Mouse (Mus musculus) ES-E14 (cell line): ENCODE measurements at regions not wholly inside any gene's neighbourhood (a gene's known extent, or its start where the extent isn't known, plus 50 kb on each side); places are given as distances from the start of the nearest gene placed in this dataset.

ENCODE experiments used
- CHD2 ChIP-seq: IDR thresholded peaks from 2 replicates; pipeline ENCODE4 v1.6.1; 2014; ENCODE audit warnings: mild to moderate bottlenecking, low read depth, low read length, inconsistent platforms
- HCFC1 ChIP-seq: IDR thresholded peaks from 2 replicates; pipeline ENCODE4 v1.6.1; 2012; ENCODE audit warnings: low read length, inconsistent platforms, borderline replicate concordance; ENCODE audit not compliant: insufficient read depth
- MAFK ChIP-seq: IDR thresholded peaks from 2 replicates; pipeline ENCODE4 v1.6.1; 2014; ENCODE audit warnings: mild to moderate bottlenecking, low read depth, low read length, inconsistent platforms; ENCODE audit not compliant: insufficient read depth
- ZC3H11A ChIP-seq: IDR thresholded peaks from 2 replicates; pipeline ENCODE4 v1.6.1; 2012; ENCODE audit warnings: low read depth, mild to moderate bottlenecking, inconsistent platforms, low read length, borderline replicate concordance
- ZNF384 ChIP-seq: IDR thresholded peaks from 2 replicates; pipeline ENCODE4 v1.6.1; 2012; ENCODE audit warnings: low read depth, low read length, inconsistent platforms

DNA sequence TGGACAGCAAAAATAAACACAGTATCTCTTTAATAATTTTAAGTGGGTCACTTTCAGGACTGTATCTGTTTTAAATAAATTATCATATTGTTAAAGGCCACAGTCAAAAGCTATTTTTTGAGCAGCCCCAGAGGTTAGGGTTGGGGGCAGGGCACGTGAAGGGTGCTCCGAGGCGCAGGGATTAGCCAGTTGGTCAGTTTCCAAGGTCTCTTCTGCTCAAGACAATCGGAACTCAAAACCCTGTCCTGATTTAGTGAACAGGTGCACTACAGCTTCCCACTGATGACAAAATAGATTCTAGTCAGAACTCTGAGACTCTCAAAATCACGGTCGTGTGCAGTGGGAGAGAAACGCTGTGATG is 337.3 kb upstream of the 4930535I16Rik start:
- TF ChIP-seq CHD2 (no peak), ZC3H11A (no peak), HCFC1 (no peak), MAFK (no peak), ZNF384 (no peak)
